Mouse (Mus musculus): ENCODE data around the gene Coro1a. TPM values are rescaled to one million over a fixed set of nuclear protein-coding genes. Genes with fewer than 3 reads are reported as not detected.

Gene Coro1a
- polyA plus RNA-seq, 1 experiment = 1.9 TPM

GRCm38 (mm10) chr7:126718787-126719337, 11.3 kb upstream of the Coro1a start:
- TF ChIP-seq FOSL1 (IDR thresholded peaks at IDR 0.05; ENCODE audit: insufficient read depth, low read length, poor library complexity, severe bottlenecking) = no peak
- TF ChIP-seq USF1 (IDR thresholded peaks at IDR 0.05; ENCODE audit: low read depth) = no peak
- no peak for TF ChIP-seq MYOG (IDR thresholded peaks at IDR 0.05; ENCODE audit: control insufficient read depth, extremely low read depth, insufficient read length)
- TF ChIP-seq MYOD1 (IDR thresholded peaks at IDR 0.05; ENCODE audit: control insufficient read depth, insufficient read length, low read depth) = no peak
- no peak for TF ChIP-seq CTCF (IDR thresholded peaks at IDR 0.05; ENCODE audit: control insufficient read depth, insufficient read depth, insufficient read length)
- no peak for TF ChIP-seq CEBPB (IDR thresholded peaks at IDR 0.05; ENCODE audit: low read depth)
- no peak for TF ChIP-seq MAX (IDR thresholded peaks at IDR 0.05)

GRCm38 (mm10) chr7:126717566-126717965, 10.0 kb upstream of the Coro1a start:
- no peaks in the 10 kb centered on the region for H3K79me2 ChIP-seq (ENCODE audit: control insufficient read depth, insufficient read depth)
- H3ac ChIP-seq (ENCODE audit: control insufficient read depth, insufficient read length, low read depth) = no peak overlapping the region
- H3K36me3 ChIP-seq (ENCODE audit: control insufficient read depth, insufficient read depth) = no peaks in the 10 kb centered on the region
- TF ChIP-seq CEBPB (IDR thresholded peaks at IDR 0.05; ENCODE audit: low read depth) = no peak
- TF ChIP-seq MYOG (IDR thresholded peaks at IDR 0.05; ENCODE audit: control insufficient read depth, extremely low read depth, insufficient read length) = no peak
- TF ChIP-seq MAX (IDR thresholded peaks at IDR 0.05) = no peak
- TF ChIP-seq MYOD1 (IDR thresholded peaks at IDR 0.05; ENCODE audit: control insufficient read depth, insufficient read length, low read depth) = no peak
- TF ChIP-seq CTCF (IDR thresholded peaks at IDR 0.05; ENCODE audit: control insufficient read depth, insufficient read depth, insufficient read length) = no peak
- no peak for TF ChIP-seq FOSL1 (IDR thresholded peaks at IDR 0.05; ENCODE audit: insufficient read depth, low read length, poor library complexity, severe bottlenecking)
- no peak for TF ChIP-seq USF1 (IDR thresholded peaks at IDR 0.05; ENCODE audit: low read depth)
- no peaks in the 10 kb centered on the region for H3K79me3 ChIP-seq (ENCODE audit: low read depth)
- peaks cover 15% of the 10 kb centered on the region for H3K27me3 ChIP-seq (ENCODE audit: control insufficient read depth, insufficient read depth, insufficient read length)
- H3K4me3 ChIP-seq (ENCODE audit: insufficient read depth, poor library complexity, severe bottlenecking) = no peak overlapping the region

More at GRCm38 (mm10) chr7:126718787-126719337, 11.3 kb upstream of the Coro1a start:
- H3K79me2 ChIP-seq (ENCODE audit: control insufficient read depth, insufficient read depth) = no peaks in the 10 kb centered on the region
- H3K4me3 ChIP-seq (ENCODE audit: insufficient read depth, poor library complexity, severe bottlenecking) = no peak overlapping the region
- no peak overlapping the region for H3ac ChIP-seq (ENCODE audit: control insufficient read depth, insufficient read length, low read depth)
- H3K79me3 ChIP-seq (ENCODE audit: low read depth) = no peaks in the 10 kb centered on the region
- H3K36me3 ChIP-seq (ENCODE audit: control insufficient read depth, insufficient read depth) = no peaks in the 10 kb centered on the region
- H3K27me3 ChIP-seq (ENCODE audit: control insufficient read depth, insufficient read depth, insufficient read length) = peaks cover 15% of the 10 kb centered on the region

GRCm38 (mm10) chr7:126715679-126716078, 8.1 kb upstream of the Coro1a start:
- no peaks in the 10 kb centered on the region for H3K79me3 ChIP-seq (ENCODE audit: low read depth)
- TF ChIP-seq CTCF (IDR thresholded peaks at IDR 0.05; ENCODE audit: control insufficient read depth, insufficient read depth, insufficient read length) (no peak), CEBPB (IDR thresholded peaks at IDR 0.05; ENCODE audit: low read depth) (no peak), USF1 (IDR thresholded peaks at IDR 0.05; ENCODE audit: low read depth) (no peak), MYOD1 (IDR thresholded peaks at IDR 0.05; ENCODE audit: control insufficient read depth, insufficient read length, low read depth) (no peak), MAX (IDR thresholded peaks at IDR 0.05) (no peak), MYOG (IDR thresholded peaks at IDR 0.05; ENCODE audit: control insufficient read depth, extremely low read depth, insufficient read length) (no peak), FOSL1 (IDR thresholded peaks at IDR 0.05; ENCODE audit: insufficient read depth, low read length, poor library complexity, severe bottlenecking) (no peak)
- H3K4me3 ChIP-seq (ENCODE audit: insufficient read depth, poor library complexity, severe bottlenecking) = no peak overlapping the region
- no peak overlapping the region for H3ac ChIP-seq (ENCODE audit: control insufficient read depth, insufficient read length, low read depth)
- peaks cover 15% of the 10 kb centered on the region for H3K27me3 ChIP-seq (ENCODE audit: control insufficient read depth, insufficient read depth, insufficient read length)
- H3K79me2 ChIP-seq (ENCODE audit: control insufficient read depth, insufficient read depth) = no peaks in the 10 kb centered on the region
- H3K36me3 ChIP-seq (ENCODE audit: control insufficient read depth, insufficient read depth) = no peaks in the 10 kb centered on the region

GRCm38 (mm10) chr7:126711910-126712309, 4.3 kb upstream of the Coro1a start:
- TF ChIP-seq CTCF (IDR thresholded peaks at IDR 0.05; ENCODE audit: control insufficient read depth, insufficient read depth, insufficient read length) (no peak), MYOG (IDR thresholded peaks at IDR 0.05; ENCODE audit: control insufficient read depth, extremely low read depth, insufficient read length) (no peak)
- no peaks in the 10 kb centered on the region for H3K79me2 ChIP-seq (ENCODE audit: control insufficient read depth, insufficient read depth)
- H3ac ChIP-seq (ENCODE audit: control insufficient read depth, insufficient read length, low read depth) = no peak overlapping the region

GRCm38 (mm10) chr7:126710266-126710665, 2.7 kb upstream of the Coro1a start:
- Histone ChIP-seq H3K27me3 (ENCODE audit: control insufficient read depth, insufficient read depth, insufficient read length) (peaks cover 30% of the 10 kb centered on the region), H3ac (ENCODE audit: control insufficient read depth, insufficient read length, low read depth) (no peak overlapping the region)
- TF ChIP-seq MYOD1 (IDR thresholded peaks at IDR 0.05; ENCODE audit: control insufficient read depth, insufficient read length, low read depth) (no peak), CEBPB (IDR thresholded peaks at IDR 0.05; ENCODE audit: low read depth) (no peak), MAX (IDR thresholded peaks at IDR 0.05) (no peak), CTCF (IDR thresholded peaks at IDR 0.05; ENCODE audit: control insufficient read depth, insufficient read depth, insufficient read length) (no peak), MYOG (IDR thresholded peaks at IDR 0.05; ENCODE audit: control insufficient read depth, extremely low read depth, insufficient read length) (no peak), USF1 (IDR thresholded peaks at IDR 0.05; ENCODE audit: low read depth) (no peak), FOSL1 (IDR thresholded peaks at IDR 0.05; ENCODE audit: insufficient read depth, low read length, poor library complexity, severe bottlenecking) (no peak)

More at GRCm38 (mm10) chr7:126711910-126712309, 4.3 kb upstream of the Coro1a start:
- H3K4me3 ChIP-seq (ENCODE audit: insufficient read depth, poor library complexity, severe bottlenecking) = no peak overlapping the region
- H3K36me3 ChIP-seq (ENCODE audit: control insufficient read depth, insufficient read depth) = no peaks in the 10 kb centered on the region
- H3K79me3 ChIP-seq (ENCODE audit: low read depth) = no peaks in the 10 kb centered on the region
- H3K27me3 ChIP-seq (ENCODE audit: control insufficient read depth, insufficient read depth, insufficient read length) = peaks cover 31% of the 10 kb centered on the region

More at GRCm38 (mm10) chr7:126710266-126710665, 2.7 kb upstream of the Coro1a start:
- Histone ChIP-seq H3K4me3 (ENCODE audit: insufficient read depth, poor library complexity, severe bottlenecking) (no peak overlapping the region), H3K79me2 (ENCODE audit: control insufficient read depth, insufficient read depth) (no peaks in the 10 kb centered on the region), H3K36me3 (ENCODE audit: control insufficient read depth, insufficient read depth) (no peaks in the 10 kb centered on the region), H3K79me3 (ENCODE audit: low read depth) (no peaks in the 10 kb centered on the region)

Data from C2C12 (cell line).